Mouse (Mus musculus): Measurements from ENCODE around the gene Gm30083.

- TF ChIP-seq CTCF (IDR thresholded peaks at IDR 0.05; ENCODE audit: control insufficient read depth, insufficient read depth, insufficient replicate concordance, low read depth, low read length) (no peak), POLR2A (IDR thresholded peaks at IDR 0.05; ENCODE audit: control insufficient read depth, low read depth, low read length) (no peak)
Observed at GRCm38 (mm10) chr14:33953761-33954160, 61.2 kb downstream of the Gm30083 start, which contains the start of gene Rbp3.
